Mouse (Mus musculus) ovary, postnatal 36 days (tissue): ENCODE results near the gene Ttc9c.

Source experiments
- DNase-seq: peaks from one replicate; pipeline ENCODE4 v3.0.0; 2022; ENCODE audit warnings: low spot score, mixed read lengths

Gene Ttc9c

DNA sequence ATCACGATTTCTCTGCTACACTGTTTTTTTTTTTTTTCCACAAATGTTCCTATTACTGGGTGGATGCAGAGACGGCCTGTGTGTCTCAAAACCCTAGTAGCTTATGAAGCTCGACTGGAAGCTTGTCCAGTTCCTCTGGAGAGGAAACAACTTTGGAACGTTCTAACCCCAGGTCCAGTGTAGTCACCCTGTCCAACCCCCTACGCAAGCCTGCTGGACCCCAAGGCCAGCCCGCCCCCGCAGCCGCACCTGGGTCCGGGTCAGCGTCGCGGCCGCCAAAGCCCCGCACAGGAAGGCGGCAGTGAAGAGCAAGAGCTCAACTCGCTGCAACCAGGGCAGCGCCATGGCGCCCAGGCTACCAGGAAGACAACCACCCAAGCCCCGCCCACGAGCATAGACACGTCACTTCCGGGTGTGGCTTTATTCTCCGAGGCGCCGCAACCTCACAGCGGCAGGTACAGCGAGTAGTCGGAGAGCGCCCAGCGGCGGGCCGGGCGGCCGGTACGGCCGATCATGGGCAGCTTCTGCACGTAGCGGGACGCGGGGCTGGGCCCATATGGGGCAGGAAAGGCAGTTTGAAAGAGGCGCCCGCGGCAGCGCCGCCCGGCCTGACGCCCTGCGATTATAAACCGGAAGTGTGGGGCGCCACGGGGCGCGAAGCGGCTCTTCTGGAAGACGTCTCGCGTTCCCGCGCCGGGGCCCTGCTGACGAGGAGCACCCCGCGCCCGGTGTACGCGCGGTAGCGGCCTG is 44.9 kb downstream of the Ttc9c start, which contains the start of gene Tmem179b:
Gene Tmem179b (minus strand): TSS at position 382 of the 750 bp plus-strand sequence.
- peak; percentile 96 for DNase-seq

DNA sequence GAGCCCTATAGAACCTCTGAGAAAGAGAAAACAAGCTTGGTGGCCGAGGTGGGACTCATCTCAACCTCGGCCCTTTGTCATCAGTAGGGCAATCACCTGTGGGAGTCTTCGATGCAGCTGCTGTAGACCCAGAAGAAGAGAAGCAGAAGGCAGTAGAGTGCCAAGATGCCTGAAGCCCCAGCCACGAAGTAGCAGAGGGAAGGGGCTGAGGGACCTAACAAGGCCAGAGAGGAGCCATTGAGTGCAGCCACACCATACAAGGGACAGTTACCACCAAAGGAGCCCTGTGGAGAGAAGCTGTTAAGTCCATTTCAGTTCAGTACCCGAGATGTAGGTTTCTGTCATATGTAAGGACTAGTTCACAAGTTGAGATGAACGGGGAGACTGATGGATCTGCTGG is 45.7 kb downstream of the Ttc9c start:
- no peak for DNase-seq

DNA sequence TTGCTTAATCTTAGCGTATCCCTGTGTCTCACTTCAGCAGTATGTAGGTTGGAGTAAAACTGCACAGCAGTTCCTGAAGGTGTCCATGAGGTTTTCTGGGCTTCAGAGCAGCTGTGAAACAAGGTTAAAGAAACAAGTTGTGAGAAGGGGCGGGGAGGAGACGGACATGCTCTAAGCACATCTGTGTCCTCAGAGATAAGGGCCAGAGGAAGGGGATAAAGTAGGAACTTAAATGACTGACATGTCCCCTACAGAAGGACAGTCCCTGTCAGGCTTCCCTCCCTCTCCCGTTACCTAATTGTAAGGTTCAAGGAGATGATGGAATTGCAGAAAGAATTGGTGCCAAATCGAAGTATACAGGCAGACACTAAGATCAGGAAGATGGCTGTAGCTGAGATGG is 46.1 kb downstream of the Ttc9c start:
- DNase-seq = no peak

DNA sequence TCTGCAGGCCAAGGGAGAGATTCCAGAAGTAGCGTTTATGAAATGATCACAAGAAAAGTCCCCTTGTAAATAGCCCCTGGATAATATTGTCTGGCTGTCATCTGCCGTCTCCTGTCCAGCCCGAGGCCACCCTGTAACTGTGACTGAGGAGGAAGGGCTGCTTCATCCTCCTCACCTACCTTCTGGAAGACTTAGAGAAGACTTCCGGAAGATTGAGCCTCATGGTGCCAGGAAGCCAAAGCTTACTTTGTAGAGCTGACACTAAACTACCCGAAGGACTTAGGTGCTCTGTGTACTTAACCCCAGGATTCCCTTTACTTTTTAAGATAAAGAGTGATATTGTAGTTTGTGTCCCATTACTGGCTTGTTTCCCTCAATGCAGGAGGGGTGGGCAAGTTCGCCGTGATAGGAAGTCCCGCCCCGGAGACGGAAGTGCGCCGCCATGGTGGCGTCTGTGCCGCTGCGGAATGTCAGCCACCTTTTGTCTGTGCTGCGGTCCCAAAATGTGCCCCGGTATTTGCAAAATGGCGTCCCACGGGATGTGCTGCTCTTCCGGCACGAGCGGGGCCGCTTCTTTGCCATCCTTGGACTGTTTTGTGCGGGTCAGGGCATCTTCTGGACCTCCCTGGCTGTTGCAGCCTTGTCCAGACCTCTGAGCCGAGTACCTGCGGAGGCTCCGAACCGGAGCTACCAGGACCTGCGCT is 48.4 kb downstream of the Ttc9c start, which contains the start of gene Tmem223:
Gene Tmem223 (plus strand): TSS at position 430 of the 704 bp plus-strand sequence.
- DNase-seq = peak; percentile 81

DNA sequence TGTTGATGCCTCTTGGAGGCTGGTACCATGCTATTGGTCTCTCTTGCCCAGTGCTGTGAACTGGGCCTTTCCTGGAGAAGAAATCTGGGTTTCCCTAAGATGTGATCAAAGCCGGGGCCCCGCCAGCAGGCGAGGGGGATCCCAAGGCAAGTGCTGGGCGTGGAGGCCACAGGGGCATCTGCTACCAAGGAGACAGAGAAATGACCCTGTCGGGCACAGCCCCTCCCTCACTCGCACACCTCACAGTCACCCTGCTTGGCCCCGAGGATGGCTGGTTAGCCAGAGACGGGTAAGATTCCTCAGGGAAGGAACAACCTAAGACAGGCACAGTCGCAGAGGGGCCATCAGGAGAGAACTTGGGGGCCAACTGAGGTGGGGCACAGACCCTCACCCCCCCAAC is 53.6 kb downstream of the Ttc9c start:
- DNase-seq = no peak

DNA sequence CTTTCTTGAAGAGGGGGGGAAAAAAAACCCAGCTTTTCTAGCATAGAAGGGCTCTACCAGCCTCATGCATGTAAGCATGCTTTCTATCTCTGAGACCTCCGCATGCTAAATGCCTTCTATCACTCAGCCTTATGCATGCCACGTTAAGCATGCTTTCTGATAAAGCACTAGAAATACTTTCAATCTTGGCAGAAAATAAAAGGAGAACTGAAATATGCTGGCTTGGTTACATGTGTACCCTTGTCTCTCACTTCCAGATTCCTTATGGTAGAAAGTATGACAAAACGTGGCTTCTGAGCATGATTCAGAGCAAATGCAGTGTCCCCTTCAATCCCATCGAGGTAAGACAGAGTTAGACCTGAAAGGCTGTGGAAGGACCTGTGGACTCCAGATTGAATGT is 55.9 kb downstream of the Ttc9c start:
- no peak for DNase-seq

DNA sequence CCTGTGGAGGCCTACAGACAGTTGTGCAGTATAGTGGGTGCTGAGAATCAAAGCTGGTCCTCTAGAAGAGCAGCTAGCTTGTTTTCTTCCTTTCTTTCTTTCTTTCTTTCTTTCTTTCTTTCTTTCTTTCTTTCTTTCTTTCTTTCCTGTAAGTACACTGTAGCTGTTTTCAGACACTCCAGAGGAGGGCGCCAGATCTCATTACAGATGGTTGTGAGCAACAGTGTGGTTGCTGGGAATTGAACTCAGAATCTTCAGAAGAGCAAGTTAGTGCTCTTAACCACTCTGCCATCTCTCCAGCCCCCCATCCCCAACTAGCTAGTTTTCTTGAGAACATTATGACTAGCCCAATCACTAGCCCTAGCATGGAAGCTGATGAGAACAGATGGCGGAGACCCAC is 58.4 kb downstream of the Ttc9c start:
- DNase-seq = no peak
